Mouse (Mus musculus): Measurements from ENCODE around the gene Sdr39u1. TPM values are rescaled to one million over a fixed set of nuclear protein-coding genes. Genes with fewer than 3 reads are reported as not detected.

The Sdr39u1 gene
- polyA plus RNA-seq, 2 experiments from 2014 or later: 66.2 to 86.2 TPM

DNA sequence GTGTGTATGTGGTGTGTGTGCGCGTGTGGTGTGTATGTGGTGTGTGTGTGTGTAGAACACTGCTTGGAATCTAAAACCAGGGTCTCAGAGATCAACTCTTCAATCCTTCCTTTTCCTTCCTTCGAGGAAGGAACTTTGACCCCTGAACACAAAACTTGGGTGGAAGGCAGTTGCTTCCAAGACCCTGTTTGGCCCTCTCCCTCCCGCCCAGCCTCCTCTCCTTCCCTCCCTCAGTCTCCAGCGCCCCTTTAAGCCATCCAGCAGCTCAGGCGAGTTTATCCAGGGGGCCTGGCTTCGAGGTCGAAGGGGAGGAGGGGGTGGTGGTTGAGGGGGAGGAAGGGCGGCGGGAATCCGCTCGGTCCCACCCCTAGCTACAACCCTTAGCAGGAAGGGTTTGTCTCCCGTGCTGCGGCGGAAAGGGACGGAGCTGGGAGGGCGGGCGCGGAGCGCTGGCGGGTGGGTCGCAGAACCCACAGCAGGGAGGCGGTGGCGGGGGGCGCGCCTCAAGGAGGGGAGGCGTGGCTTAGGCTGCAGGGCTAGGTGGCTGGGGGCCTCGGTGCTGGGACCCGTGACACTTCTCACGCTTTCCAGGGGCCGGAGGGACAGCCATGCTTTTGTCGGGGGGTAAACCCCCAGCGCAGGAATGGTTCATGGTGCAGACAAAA, 46.3 kb downstream of the Sdr39u1 start, which contains the start of gene Nynrin:
Gene Nynrin, plus strand, starts transcription at position 390 of the 665 bp plus-strand sequence.
- ATAC-seq: no peak

DNA sequence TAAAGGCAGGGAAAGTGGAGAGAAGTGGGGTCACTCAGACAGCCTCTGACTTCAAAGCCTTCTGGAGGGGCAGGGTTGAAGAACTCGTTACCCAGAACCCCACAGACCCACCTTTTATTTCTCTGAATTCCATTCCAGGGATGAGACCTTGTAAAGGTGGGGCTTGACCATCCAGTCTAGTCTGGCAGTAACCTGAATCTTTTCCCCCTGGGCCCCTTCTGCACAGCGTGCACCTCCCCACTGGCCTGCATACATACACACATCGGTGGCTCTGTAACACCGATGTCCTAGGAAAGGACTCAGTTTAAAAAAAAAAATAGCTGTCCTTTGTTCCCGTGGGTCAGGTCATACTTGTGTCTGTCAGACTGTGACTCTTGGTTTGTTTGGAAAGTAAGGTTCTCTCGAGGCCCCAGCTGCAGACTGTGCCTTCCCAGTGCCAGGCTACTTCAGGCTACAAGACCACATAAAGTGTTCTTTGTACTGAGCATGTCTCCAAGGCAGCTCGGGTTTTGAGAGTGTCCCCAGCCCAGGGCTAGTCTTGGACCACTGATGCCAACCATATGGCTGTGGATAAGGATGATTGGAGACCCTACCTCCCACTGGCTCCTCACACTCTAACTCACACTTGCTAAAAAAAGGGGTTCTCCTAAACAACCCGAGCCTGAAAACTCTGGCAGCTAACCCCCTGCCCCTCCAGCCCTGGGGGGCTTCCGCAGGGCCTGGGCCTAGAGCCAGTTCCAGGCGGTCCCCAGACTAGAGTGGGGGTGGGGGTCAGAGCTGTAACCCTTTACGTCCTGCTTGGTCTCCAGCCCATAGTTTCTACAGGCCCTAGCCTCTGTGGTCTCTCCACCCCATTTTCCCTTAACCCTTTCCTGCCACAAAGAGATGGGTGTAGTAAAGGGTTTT, 47.2 kb downstream of the Sdr39u1 start:
- no peak for ATAC-seq

DNA sequence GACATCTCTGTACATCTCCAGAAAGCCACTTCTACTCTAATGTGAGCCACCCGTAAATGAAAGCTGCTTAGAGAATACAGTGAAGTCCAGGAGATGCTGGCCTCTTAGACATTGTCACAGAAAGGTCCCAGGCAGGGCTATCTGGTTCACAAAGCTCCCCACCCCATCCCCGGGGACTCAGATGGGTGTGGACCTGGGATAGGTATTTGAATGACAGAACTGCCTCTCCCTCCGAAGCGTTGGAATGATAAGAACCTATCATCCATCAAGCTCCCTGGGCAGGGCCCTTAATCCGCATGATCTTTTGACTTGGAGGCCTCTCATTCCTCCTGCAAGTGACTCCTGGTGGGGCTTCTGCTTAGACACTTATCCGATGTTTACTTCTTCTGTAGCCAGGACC, 49.2 kb downstream of the Sdr39u1 start:
- no peak for ATAC-seq

Other genes with a start within 250 kb of the Sdr39u1 start
- gene Mdp1, start 239.8 kb downstream of the Sdr39u1 start, polyA plus RNA-seq (2017; shearing (Covaris generic)): 10 to 100 TPM; 87.8 to 88.5 TPM
- gene Gmpr2, start 228.4 kb downstream of the Sdr39u1 start, polyA plus RNA-seq (2017; shearing (Covaris generic)): 10 to 100 TPM; 23.7 to 25.9 TPM
- 100 to 1,000 TPM; 361 to 408 TPM for gene Nedd8, start 228.2 kb downstream of the Sdr39u1 start, polyA plus RNA-seq (2017; shearing (Covaris generic))
- 10 to 100 TPM; 23.4 to 28.3 TPM for gene Tinf2, start 218.5 kb downstream of the Sdr39u1 start, polyA plus RNA-seq (2017; shearing (Covaris generic))
- gene Tgm1, start 186.4 kb downstream of the Sdr39u1 start, polyA plus RNA-seq (2017; shearing (Covaris generic)): not detected
- 10 to 100 TPM; 53.3 to 60.8 TPM for gene Rabggta, start 178.0 kb downstream of the Sdr39u1 start, polyA plus RNA-seq (2017; shearing (Covaris generic))
- 10 to 100 TPM; 46.4 to 48.9 TPM for gene Dhrs1, start 154.6 kb downstream of the Sdr39u1 start, polyA plus RNA-seq (2017; shearing (Covaris generic))
- 1 to 10 TPM; 6.0 to 8.2 TPM for gene Nop9, start 154.6 kb downstream of the Sdr39u1 start, polyA plus RNA-seq (2017; shearing (Covaris generic))
- not detected for gene Cideb, start 141.8 kb downstream of the Sdr39u1 start, polyA plus RNA-seq (2017; shearing (Covaris generic))
- gene Ltb4r2, start 138.9 kb downstream of the Sdr39u1 start, polyA plus RNA-seq (2017; shearing (Covaris generic)): under 1 TPM in 1 of 2 experiments, not detected in 1; 0.40 TPM
- gene Ltb4r1, start 134.3 kb downstream of the Sdr39u1 start, polyA plus RNA-seq (2017; shearing (Covaris generic)): 1 to 10 TPM; 2.5 to 5.6 TPM
- under 1 TPM in 1 of 2 experiments, not detected in 1; 0.08 TPM for gene Adcy4, start 116.2 kb downstream of the Sdr39u1 start, polyA plus RNA-seq (2017; shearing (Covaris generic))
- gene Ripk3, start 111.4 kb downstream of the Sdr39u1 start, polyA plus RNA-seq (2017; shearing (Covaris generic)): 10 to 100 TPM; 94.3 to 99.3 TPM
- not detected for gene Nfatc4, start 77.1 kb downstream of the Sdr39u1 start, polyA plus RNA-seq (2017; shearing (Covaris generic))
- under 1 TPM in 1 of 2 experiments, not detected in 1; 0.08 TPM for gene Nynrin, start 46.3 kb downstream of the Sdr39u1 start, polyA plus RNA-seq (2017; shearing (Covaris generic))
- under 1 TPM in 1 of 2 experiments, not detected in 1; 0.24 TPM for gene Cbln3, start 15.9 kb downstream of the Sdr39u1 start, polyA plus RNA-seq (2017; shearing (Covaris generic))
- 10 to 100 TPM in 1 of 2 experiments, 1 to 10 TPM in 1; 9.9 to 11.6 TPM for gene Khnyn, start 15.3 kb downstream of the Sdr39u1 start, polyA plus RNA-seq (2017; shearing (Covaris generic))
- gene Cma1, start 44.4 kb upstream of the Sdr39u1 start, polyA plus RNA-seq (2017; shearing (Covaris generic)): not detected
- not detected for gene Cma2, start 50.7 kb upstream of the Sdr39u1 start, polyA plus RNA-seq (2017; shearing (Covaris generic))
- gene Mcpt1, start 117.7 kb upstream of the Sdr39u1 start, polyA plus RNA-seq (2017; shearing (Covaris generic)): not detected
- gene Mcpt9, start 130.2 kb upstream of the Sdr39u1 start, polyA plus RNA-seq (2017; shearing (Covaris generic)): not detected
- not detected for gene Mcpt2, start 141.7 kb upstream of the Sdr39u1 start, polyA plus RNA-seq (2017; shearing (Covaris generic))
- not detected for gene Mcpt4, start 162.0 kb upstream of the Sdr39u1 start, polyA plus RNA-seq (2017; shearing (Covaris generic))
- not detected for gene Mcpt8, start 185.0 kb upstream of the Sdr39u1 start, polyA plus RNA-seq (2017; shearing (Covaris generic))
- gene Ctsg, start 202.3 kb upstream of the Sdr39u1 start, polyA plus RNA-seq (2017; shearing (Covaris generic)): not detected
- not detected for gene Gzme, start 220.3 kb upstream of the Sdr39u1 start, polyA plus RNA-seq (2017; shearing (Covaris generic))
- gene Gzmd, start 232.3 kb upstream of the Sdr39u1 start, polyA plus RNA-seq (2017; shearing (Covaris generic)): not detected

All from activated CD4-positive, CD25-positive, alpha-beta regulatory T cell, adult 4 months (primary cell).